Mouse (Mus musculus): Measurements from ENCODE around the gene Morn1.
"Not testable (repeated sequence)": the region's sequence is repeated elsewhere in the genome, so short reads cannot be mapped to it uniquely, and the experiment has no call there.

The Morn1 gene

DNA sequence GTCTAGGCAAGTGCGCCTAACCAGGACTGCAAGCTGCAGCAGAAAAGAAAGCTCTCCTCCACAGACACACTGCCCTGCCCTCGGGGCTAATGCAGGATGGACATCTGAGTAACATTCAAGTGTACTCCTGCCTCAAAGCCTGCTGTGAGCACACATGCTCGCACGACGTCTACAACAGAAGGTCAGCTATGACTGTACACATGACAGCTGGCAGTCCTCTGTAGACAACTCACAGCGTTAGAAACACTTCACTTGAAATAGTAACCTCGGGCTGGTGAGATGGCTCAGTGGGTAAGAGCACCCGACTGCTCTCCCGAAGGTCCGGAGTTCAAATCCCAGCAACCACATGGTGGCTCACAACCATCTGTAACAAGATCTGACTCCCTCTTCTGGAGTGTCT, 7.6 kb upstream of the Morn1 start:
- not testable (repeated sequence) for DNase-seq (ENCODE audit: low read depth, low spot score)

DNA sequence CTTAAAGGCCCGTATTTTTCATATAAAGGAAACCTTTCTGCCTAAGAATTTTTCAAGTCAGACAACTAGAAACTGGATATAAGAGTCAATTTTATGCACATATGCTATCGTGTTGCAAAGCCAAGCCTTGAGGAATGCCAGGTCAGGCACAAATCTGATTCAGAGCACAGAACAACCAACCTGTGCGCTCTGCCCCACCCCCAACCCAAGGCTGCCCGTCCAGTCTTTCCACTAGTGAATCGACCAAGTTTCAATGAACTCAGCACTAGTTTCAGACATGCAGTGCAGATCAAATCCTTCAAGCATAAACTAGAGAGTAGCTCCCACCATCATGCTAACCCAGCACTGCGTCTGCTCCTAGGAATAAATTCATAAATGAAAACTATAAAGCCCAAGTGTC, 6.7 kb upstream of the Morn1 start:
- DNase-seq (ENCODE audit: low read depth, low spot score) = no peak

DNA sequence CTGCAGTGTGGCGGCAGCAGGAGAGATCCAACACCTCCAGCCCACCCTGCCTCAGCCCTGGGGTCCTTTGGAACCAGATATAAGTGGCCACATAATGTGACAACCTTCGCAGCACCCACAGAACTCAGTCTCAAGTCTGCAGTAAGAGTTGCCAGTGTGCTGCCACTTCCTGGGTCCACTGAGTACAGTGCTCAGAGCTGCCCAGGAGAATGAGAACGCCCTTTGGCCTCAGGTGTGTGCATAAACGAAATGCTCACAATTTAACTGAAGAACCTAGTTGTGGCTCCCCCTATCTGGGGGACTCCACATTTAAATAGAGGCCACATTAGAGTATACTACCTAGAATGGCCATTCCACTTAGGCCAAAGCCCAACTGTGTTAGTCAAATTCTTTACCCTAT, 2.8 kb upstream of the Morn1 start:
- no peak for DNase-seq (ENCODE audit: low read depth, low spot score)

DNA sequence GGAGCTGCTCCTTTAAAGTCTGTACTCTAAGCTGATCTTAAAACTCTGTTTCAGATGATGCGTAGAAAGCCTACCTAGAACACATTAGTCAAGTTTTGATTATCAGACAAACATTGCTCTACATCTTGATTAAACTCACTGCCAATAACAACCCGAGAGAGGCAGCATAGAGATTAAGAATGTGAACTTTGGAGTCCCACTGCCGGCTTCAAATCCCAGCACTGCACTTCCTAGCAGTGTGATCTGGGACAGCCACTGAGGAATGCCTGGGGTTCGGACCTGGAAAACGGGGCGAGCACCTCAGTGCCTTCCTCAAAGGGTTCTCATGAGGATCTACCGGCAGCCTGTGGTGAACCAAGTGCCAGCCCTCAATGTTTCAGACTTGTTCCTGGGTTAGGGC, 2.0 kb upstream of the Morn1 start:
- DNase-seq (ENCODE audit: low read depth, low spot score) = no peak

DNA sequence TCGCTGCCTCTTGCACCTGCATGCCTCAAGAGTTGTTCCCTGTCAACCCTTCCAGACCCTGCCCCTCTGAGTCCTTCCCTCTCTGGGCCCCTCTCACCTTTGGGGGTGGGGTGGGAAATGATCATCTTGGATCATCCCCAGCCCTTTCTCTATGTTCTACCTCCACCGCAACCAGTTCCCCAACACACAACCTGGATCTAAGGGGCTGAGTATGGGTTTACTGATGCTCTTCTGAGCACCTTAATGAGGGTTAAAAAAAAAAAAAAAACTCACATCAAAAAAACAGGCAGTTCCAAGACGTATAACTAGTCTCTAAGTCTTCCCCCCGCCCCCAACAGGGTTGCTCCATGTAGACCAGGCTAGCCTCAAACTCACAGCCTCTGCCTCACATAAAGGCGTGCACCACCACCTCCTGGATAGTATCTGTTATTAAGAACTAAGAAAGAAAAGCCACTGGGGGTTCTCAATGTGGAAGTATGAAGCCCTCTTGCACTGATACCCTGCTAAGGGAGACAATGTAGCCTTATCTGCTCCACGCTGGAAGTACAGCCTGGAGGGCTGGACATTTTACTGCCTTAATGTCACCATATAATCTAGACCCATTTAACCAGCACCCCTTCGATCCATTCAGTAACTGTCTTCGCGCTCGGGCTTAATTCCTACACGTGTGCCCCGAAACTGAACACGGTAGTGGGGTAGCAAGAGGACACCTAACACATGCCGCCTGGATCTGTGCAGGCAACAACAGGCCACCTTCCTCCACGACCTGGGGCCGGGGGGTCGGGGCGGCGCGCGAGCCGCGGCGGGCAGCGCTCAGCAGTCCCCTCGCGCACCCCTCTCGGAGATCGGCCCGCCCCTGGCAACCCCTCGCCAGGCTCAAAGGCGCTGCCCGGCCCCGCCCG, 920 bp upstream of the Morn1 start:
- peak; percentile 40 for DNase-seq (ENCODE audit: low read depth, low spot score)

DNA sequence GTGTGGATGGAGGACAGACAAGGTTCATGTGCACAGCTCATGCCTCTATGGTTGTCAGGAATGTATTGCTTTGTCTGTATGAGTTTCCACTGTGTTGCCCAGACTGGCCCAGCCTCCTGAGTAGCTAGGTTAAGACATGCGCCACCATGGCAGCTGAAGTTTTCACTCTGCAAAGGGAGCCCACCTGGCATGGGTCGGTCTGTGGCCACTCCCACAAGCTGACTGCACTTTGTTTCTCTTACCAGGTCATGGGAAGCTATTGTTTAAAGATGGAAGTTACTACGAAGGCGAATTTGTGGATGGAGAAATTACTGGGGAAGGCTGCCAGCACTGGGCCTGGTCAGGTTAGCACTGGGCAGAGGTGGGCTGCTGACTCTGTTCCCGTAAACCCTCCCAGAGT, 2.9 kb downstream of the Morn1 start:
- DNase-seq (ENCODE audit: low read depth, low spot score) = no peak

DNA sequence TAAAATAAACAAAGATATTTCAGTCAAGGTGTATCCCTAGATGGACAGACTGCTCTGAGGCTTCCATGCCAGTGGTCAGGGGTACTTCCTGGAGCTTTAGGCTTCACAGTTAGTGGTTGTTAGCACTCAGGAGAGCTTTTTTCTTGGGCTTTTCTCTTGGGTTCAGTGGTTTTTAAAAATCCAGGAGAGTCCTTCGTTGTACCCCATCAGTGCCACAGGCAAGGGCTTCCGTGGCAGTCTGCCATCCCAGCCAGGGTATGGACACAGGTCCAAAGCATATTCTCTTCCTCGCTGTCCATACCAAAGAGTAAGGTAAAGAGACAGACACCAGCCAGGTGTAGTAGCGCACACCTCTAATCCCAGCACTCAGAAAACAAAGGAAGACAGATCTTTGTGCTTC, 3.8 kb downstream of the Morn1 start:
- DNase-seq (ENCODE audit: low read depth, low spot score) = no peak

DNA sequence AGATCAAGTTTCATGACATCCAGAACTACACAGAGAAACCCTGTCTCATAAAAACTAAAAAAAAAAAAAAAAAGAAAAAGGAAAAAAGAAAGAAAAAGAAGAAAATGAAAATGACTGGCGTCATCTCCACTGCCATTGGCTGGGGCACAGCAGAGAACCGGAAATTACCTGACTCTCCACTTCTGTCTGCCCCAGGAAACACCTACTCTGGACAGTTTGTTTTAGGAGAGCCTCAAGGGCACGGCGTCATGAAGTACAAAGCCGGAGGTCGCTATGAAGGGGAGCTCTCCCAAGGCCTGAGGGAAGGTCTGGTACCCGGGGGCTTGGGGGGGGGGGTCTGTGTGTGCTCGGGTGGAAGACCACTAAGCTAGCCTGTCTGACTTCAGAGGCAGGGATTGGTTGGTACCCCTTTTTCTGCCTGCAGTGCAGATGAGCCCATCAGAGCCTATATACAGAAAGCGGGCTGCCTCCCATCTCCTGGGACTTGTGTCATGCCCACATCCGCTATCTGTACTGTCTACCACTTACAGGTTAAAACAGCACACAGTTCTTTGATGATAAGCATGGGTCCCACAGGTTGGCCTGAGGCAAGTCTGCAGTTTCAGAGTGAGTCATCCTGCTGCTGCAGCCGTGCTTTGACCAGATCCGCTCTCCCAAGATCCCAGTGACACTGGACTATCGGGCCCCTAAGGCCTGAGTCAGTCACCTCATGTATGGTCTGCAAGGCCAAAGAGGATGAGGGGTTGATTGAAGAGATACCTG, 4.5 kb downstream of the Morn1 start:
- DNase-seq (ENCODE audit: low read depth, low spot score) = peak; percentile 33

DNA sequence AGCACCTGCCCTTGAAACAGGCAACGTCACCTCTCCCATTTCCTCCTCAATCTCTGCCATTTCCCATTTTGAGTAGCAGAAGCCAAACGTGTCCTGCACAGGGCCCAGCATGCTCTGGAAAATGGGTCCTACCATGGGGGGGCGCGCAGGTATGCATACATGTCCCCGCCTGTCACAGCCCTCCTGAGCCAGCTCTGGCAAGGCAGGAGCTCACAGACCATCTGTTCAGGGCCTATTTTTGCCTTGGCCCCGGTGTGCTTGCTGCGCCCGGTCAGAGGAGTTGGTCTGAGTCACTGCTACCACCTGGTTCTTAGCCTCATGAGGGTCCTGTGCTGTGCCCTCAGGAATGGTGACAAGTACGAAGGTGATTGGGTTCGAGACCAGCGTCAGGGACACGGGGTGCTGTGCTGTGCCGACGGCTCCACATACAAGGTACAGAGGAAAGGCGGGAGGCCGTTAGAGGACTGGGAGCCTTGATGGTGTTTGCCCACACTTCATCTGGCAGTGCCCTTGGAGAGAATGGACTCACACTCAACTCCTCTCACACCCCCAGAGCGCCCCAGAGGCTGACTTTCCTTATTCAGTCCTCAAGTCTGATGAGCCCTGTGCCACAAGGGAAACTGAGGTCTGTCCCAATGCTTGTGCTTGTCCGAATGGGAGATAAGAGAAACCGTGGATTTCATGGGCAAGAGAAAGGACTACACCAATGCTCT, 6.5 kb downstream of the Morn1 start:
- DNase-seq (ENCODE audit: low read depth, low spot score) = no peak

DNA sequence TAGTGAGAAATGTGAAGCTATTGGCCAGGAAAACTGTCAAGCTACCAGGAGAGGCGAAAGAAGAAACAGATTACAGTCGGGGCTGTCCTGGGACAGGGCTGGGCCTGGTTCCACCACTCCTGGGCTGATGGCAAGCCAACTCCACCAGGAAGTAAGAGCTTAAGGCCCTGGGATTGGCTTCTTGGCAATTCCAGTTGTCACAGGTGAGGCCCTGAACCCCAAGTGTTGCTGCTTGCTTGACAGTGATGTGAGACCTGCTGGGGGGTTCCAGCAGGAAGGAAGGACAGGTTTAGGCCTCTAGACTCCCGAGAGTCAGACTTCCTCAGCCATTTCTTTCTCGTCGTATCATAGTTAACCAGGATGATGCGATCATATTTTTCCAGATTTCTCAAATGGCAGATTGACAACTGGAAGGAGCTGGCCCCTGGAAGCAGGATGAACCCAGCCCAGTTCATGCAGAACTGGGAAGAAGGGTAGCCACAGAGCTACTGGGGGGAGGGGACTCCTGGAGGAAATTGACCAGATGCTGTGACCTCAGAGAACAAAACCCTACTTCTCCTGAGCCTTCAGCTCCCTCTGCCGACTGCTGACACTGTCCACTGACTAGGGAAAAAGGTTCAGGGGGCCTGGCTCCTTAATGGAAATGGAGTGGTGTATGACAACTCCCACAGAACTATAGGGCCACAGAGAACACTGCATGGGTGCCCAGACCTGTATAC, 7.2 kb downstream of the Morn1 start:
- DNase-seq (ENCODE audit: low read depth, low spot score) = no peak

DNA sequence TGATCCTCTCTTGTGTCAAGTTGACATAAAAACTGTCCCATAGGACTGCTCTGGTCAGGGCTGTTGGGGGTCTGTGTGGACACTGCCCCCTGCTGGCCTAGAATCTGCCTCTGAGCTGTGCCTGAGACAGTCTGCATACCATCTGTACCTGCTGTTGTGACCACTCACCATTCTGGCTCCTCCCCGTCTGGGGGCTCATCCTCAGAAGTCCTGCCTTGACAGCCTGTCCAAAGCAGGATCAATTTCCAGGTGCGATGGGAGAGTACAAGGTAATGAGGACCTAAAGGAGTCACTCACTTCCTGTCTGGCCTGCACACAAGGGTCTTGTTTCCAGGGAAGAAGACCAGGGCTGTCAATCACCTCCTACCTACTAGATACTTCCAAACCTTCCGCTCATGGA, 8.2 kb downstream of the Morn1 start:
- peak; percentile 78 for DNase-seq (ENCODE audit: low read depth, low spot score)

DNA sequence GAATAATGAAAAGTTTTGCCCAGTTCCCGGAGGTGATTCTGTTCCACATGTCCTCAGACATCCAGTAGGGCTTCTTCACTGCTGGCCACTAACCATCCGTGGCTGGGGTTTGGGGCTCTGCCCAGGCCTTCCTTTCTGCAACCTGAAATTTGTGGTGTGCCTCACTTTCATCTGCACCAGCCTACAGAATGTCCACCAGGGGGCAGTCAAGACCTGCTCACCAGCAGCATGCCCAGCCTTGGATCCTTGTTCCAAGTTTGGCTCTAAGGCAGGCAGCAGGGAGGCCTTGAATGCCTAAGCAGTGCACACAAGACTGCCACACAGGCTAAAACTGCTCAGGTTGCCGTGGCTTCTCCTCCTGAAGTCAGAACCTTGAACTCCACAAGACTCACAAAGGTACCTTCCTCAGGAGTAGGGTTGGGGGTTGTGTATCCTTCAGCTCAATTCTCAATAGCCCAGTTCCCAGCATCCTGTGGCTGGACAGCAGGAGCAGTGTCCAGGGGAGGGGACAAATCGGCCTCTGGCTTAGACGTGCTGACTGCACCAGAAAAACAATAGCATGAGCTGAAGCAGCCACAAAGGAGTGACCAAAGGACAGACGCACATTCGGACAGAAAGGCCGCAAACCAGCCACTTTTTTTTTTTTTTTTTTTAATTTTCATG, 9.0 kb downstream of the Morn1 start:
- DNase-seq (ENCODE audit: low read depth, low spot score) = peak; percentile 93

DNA sequence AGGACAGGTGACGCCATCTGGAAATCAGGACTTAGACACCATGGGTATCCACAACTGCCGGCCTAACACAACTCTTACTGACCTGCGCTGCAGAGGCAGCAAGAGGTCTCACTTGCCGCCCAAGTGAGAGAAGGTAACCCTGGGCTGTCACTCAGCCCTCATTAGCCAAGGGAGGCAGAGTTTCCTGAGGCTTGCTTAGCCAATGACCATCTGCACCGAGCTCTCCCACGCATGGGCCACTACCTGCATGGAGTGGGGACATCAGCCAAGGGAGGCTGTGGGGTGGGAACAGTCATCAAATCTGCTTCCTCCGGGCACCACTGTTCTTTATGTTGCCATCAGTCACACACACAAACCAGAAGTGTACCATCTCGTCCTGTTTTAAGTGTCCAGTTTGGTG, 9.6 kb downstream of the Morn1 start:
- DNase-seq (ENCODE audit: low read depth, low spot score) = no peak

DNA sequence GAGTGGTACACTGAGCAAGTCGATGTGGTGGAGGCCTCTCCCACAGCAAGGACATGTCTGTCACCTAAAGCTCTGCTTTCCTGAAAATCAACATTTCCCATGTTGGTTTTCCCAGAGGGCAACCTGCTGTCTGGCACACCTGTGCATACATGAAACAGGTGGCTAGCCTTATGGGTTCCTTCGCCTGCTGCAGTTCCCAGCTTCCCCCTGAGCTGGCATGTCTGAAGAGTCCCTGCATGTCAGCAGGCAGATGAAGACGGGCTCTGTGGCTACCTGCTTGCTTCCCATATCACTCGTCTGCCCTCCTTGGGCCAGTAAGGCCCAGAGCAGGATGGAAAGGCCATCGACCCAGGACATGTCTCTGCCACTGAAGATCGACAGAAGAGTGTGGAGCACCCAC, 11.1 kb downstream of the Morn1 start:
- DNase-seq (ENCODE audit: low read depth, low spot score) = no peak

DNA sequence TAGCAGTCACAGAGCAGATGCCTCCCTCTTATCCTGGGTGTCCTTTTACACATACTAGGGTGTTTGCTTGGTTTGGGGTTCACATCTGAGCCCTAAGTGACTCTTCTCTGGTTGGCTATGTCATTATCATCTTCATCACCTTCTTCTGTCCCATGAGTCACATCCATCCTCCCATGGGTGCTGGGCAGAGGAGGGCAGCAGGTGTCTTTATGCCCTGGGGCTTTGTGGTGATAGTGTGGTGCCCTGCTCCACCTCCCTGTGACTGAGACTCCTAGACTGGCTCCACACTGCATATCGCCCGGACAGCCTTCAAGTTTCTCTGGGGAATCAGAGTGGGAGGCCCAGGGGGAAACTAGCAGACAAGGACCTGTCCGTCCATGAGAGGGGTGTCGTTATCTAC, 12.2 kb downstream of the Morn1 start:
- no peak for DNase-seq (ENCODE audit: low read depth, low spot score)

DNA sequence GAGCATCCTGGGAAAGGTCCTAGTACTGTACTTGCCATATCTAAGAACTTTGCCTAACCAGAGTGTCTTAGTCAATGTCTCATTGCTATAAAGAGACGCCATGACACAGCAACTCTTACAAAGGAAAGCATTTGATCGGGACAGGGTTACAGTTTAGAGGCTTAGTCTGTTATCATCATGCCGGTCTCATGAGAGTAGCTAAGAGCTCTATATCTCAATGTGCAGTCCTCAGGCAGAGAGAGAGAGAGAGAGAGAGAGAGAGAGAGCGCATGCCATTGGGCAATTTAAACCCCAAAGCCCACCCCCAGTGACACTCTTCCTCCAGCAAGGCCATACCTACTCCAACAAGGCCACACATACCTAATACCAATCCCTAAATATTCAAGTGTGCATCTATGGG, 21.5 kb downstream of the Morn1 start:
- DNase-seq (ENCODE audit: low read depth, low spot score) = no peak

DNA sequence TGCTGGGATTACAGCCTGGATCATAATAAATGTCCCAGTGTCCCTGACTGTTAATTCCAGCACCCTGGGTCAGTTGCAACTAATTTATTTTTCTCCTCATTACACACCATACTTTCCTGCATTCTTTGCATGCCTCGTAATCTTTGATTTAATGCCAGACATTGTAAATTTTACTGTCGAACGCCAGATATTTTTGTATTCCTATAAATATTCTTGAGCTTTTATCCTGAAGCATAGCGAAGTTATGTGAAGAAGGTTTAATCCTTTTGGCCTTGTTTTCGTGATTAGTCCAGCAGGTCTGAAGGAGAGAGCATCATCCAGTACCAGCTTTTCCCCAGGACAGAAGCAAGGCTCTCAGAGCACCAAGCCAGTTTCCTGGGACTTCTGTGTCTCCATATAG, 23.1 kb downstream of the Morn1 start:
- no peak for DNase-seq (ENCODE audit: low read depth, low spot score)

DNA sequence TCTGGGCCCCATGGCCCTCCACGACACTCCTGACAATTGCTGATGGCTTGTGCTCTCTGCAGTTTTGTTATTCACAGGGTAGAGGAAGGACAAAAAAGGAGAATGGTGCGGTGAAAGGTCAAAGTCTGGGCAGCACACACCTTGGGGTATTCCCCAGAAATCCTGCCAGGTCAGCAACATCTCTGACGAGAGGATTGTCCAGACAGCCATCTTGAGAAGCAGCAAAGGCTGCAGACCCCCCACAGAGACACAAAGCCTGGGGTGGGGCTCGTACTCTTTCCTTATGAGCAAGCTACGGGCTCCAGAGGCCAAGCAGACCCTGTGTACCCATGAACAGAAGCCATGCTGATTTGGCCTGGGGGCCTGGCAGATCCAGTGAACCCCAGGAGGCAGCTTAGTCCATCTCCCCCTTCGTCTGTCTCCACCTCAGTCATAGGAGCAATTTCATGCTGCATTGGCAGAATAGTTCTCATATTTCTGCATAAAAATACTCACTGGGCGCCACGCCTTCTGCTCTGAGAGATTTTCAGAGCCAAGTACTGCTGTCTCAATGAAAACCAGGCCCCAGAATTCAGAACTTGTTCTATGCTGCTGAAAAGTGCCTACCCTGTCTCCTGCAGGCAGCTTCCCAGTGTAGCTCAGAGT, 27.5 kb downstream of the Morn1 start:
- no peak for DNase-seq (ENCODE audit: low read depth, low spot score)

DNA sequence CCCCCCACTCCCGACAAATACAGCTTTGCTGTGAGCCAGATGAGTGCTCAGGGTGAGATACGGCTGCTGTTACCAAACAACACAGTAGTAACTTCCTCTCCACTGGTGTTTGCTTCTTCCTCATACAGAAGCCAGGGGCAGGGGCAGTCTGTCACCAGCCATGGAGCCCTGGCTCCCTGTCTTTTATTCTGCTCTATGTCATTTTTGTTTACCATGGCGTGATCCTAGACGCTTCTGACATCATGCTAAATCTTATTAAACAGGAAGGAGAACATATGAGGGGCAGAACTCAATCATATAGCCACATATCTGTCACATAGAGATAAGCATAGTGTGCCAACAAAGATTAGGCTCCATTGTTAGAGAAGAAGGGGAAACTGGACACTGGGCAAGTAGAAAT, 30.2 kb downstream of the Morn1 start:
- no peak for DNase-seq (ENCODE audit: low read depth, low spot score)

DNA sequence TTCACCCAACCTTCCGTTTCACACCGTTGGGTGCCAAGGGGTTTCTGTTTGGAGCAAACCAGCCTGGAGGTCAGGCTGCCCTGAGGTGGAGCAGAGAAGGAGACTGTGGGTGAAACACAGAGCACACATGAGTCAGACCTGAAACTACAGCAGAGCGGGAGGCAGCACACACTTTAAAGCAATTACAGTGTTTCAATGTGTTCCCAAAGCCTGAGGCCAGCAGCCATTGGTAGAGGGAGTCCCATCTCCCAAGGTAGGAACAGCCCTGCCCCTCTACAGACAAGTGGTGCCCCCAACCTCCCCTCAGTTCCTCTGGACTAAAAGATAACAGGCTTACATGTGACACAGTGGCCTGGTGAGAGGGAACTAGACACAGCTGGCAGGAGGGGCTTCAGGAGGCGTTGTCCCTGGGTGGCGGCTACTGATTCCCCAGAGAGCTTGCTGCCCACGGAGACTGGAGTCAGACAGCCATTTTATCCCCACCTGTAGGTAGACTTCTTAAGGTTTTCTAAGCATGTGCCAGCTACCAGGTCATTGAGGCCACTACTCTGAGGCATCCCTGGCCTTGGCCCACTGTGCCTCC, 31.1 kb downstream of the Morn1 start:
- no peak for DNase-seq (ENCODE audit: low read depth, low spot score)
